Mouse (Mus musculus) liver, postnatal 0 days (tissue): ENCODE measurements around the gene D030056L22Rik.

Experiments
- CTCF ChIP-seq: sonication (generic); IDR thresholded peaks from 2 replicates; pipeline ENCODE4 v1.5.1; 2016; ENCODE audit warnings: antibody characterized with exemption, low read depth
- EP300 ChIP-seq: IDR thresholded peaks from 2 replicates; pipeline ENCODE4 v1.6.1; 2016; ENCODE audit warnings: antibody characterized with exemption, low read depth, mild to moderate bottlenecking

GRCm38 (mm10) chr19:18735901-18736300 lies 22.9 kb downstream of the D030056L22Rik start:
- no peak for TF ChIP-seq CTCF
- TF ChIP-seq EP300, result no peak
